Mouse (Mus musculus): ENCODE data around the gene Arhgap31.

DNA sequence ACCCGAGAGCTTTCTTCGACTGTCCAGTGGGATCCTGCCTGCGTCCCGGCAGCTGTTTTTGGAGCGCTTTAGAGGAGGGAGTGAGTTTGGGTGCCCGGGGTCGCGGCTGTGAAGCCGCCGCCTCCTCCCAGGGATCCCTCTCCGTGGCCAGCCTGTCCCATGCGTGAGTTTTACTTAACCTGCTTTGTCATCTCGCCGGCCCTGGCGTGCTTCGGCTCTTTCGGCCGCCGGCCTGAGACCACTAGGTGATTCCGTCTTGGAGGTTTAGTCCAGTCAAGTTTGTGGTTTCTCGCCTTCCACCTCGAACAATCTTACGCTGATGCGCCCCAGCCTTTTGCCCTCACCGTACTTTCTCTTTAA is 150.1 kb downstream of the Arhgap31 start:
- no peak for TF ChIP-seq CTCF (IDR thresholded peaks at IDR 0.05; ENCODE audit: extremely low read depth, insufficient read depth, low read length)
- no peak for TF ChIP-seq POLR2A (IDR thresholded peaks at IDR 0.05; ENCODE audit: extremely low read depth, insufficient read depth, low read length)

Data from cortical plate, adult 2 months (tissue).